Mouse (Mus musculus) right cerebral cortex, postnatal 25 days (tissue): ENCODE data around the gene Caskin1.

Experiments used
- DNase-seq: peaks from one replicate; pipeline ENCODE4 v3.0.0; 2022

Caskin1 gene

GRCm38 (mm10) chr17:24534160-24534718 lies 45.8 kb downstream of the Caskin1 start, which contains the start of gene Rab26:
Gene Rab26 (minus strand): TSS chr17:24534210.
- no peak for DNase-seq

GRCm38 (mm10) chr17:24535300-24535699 lies 46.9 kb downstream of the Caskin1 start:
- no peak for DNase-seq

GRCm38 (mm10) chr17:24537536-24537935 lies 49.1 kb downstream of the Caskin1 start:
- no peak for DNase-seq

- no peak for DNase-seq
Measured at GRCm38 (mm10) chr17:24538950-24539349, 50.5 kb downstream of the Caskin1 start.

GRCm38 (mm10) chr17:24540375-24540774 lies 52.0 kb downstream of the Caskin1 start:
- DNase-seq = no peak

- no peak for DNase-seq
Measured at GRCm38 (mm10) chr17:24544613-24545012, 56.2 kb downstream of the Caskin1 start.

- no peak for DNase-seq
Measured at GRCm38 (mm10) chr17:24545247-24545646, 56.8 kb downstream of the Caskin1 start.

- DNase-seq = no peak
Measured at GRCm38 (mm10) chr17:24546234-24546633, 57.8 kb downstream of the Caskin1 start.

GRCm38 (mm10) chr17:24548435-24548834 lies 60.0 kb downstream of the Caskin1 start:
- DNase-seq = no peak

GRCm38 (mm10) chr17:24548921-24549617 lies 60.7 kb downstream of the Caskin1 start:
- DNase-seq = no peak

- peak; percentile 99 for DNase-seq
Measured at GRCm38 (mm10) chr17:24549618-24550415, 61.4 kb downstream of the Caskin1 start, which contains the start of gene Pkd1. Gene Pkd1 (plus strand): TSS chr17:24549834.

- DNase-seq = no peak
Measured at GRCm38 (mm10) chr17:24550416-24551049, 62.1 kb downstream of the Caskin1 start.

- DNase-seq = peak; percentile 2
Measured at GRCm38 (mm10) chr17:24551050-24551444, 62.6 kb downstream of the Caskin1 start.

- no peak for DNase-seq
Measured at GRCm38 (mm10) chr17:24557091-24557490, 68.7 kb downstream of the Caskin1 start.
